Mouse (Mus musculus) stomach, embryonic 14.5 days (tissue): ENCODE results near the gene Anxa2. TPM values are rescaled to one million over a fixed set of nuclear protein-coding genes. Genes with fewer than 3 reads are reported as not detected.
A peak's percentile ranks its signal among the peaks of the same experiment; 100 is the strongest.

Experiments
- ATAC-seq: fragments of 200-750 bp; cut with Nextera tagmentation; 2 replicates; pipeline ENCODE4 v1.8.0; 2017; ENCODE audit warnings: low read depth, moderate TSS enrichment; ENCODE audit not compliant: insufficient number of reproducible peaks, insufficient read depth, low FRiP score
- H3K27ac ChIP-seq: fragments of 300-500 bp; sonication (generic); 2 replicates; pipeline ENCODE4 v1.5.1; 2014; ENCODE audit warnings: mild to moderate bottlenecking, low read length, moderate library complexity, mixed read lengths
- H3K27me3 ChIP-seq: fragments of 300-500 bp; sonication (generic); 2 replicates; pipeline ENCODE4 v1.6.1; 2014; ENCODE audit warnings: low read length, control low read depth, mixed read lengths; ENCODE audit not compliant: control insufficient read depth, insufficient read depth
- H3K36me3 ChIP-seq: fragments of 300-500 bp; sonication (generic); 2 replicates; pipeline ENCODE4 v1.6.1; 2014; ENCODE audit warnings: mild to moderate bottlenecking, control low read depth, low read length, moderate library complexity, mixed read lengths; ENCODE audit not compliant: control insufficient read depth, insufficient read depth
- H3K4me1 ChIP-seq: fragments of 300-500 bp; sonication (generic); 2 replicates; pipeline ENCODE4 v1.6.1; 2014; ENCODE audit warnings: low read length, control low read depth, mixed read lengths; ENCODE audit not compliant: control insufficient read depth, insufficient read depth
- H3K4me2 ChIP-seq: fragments of 300-500 bp; sonication (generic); replicated peaks from 2 replicates; pipeline ENCODE4 v1.6.1; 2014; ENCODE audit warnings: low read depth, low read length, control low read depth
- H3K4me3 ChIP-seq: fragments of 300-500 bp; sonication (generic); 2 replicates; pipeline ENCODE4 v1.5.1; 2014; ENCODE audit warnings: low read depth, low read length, control low read depth
- H3K9ac ChIP-seq: fragments of 300-500 bp; sonication (generic); replicated peaks from 2 replicates; pipeline ENCODE4 v1.6.1; 2014; ENCODE audit warnings: low read depth, mild to moderate bottlenecking, control low read depth, low read length, moderate library complexity, mixed read lengths
- H3K9me3 ChIP-seq: fragments of 300-500 bp; sonication (generic); 2 replicates; pipeline ENCODE4 v1.6.1; 2016; ENCODE audit warnings: low read depth, low read length, control low read depth; ENCODE audit not compliant: control insufficient read depth
- WGBS: fragments of 180-500 bp; shearing (Covaris S2); extraction: QIAGEN DNeasy Blood & Tissue Kit; methylation state at CpG from one replicate; pipeline ENCODE4 v1.1.7; 2014; 5-methylcytosine and 5-hydroxymethylcytosine counted together
- polyA plus RNA-seq: library from polyadenylated mRNA; unstranded; fragments of >200 nt; fragmentation: Nextera tagmentation; extraction: Ambion mirVana; gene quantifications from 2 replicates; pipeline ENCODE4 v1.2.1, GENCODE M21; 2014

Anxa2 gene
- polyA plus RNA-seq, 1 experiment from 2014 or later = 902 TPM

- Histone ChIP-seq H3K36me3 (peaks cover 16% of the 10 kb centered on the region), H3K4me3 (no peak overlapping the region), H3K4me1 (peaks cover 69% of the 10 kb centered on the region), H3K27me3 (no peaks in the 10 kb centered on the region), H3K27ac (peak overlapping the region; percentile 67), H3K9ac (no peak overlapping the region), H3K4me2 (no peak overlapping the region), H3K9me3 (no peaks in the 10 kb centered on the region)
- 46% methylated on average over 10 of the region's 10 CpGs for WGBS
- ATAC-seq = no peak
Observed at GRCm38 (mm10) chr9:69467310-69467939, 14.0 kb downstream of the Anxa2 start.

DNA sequence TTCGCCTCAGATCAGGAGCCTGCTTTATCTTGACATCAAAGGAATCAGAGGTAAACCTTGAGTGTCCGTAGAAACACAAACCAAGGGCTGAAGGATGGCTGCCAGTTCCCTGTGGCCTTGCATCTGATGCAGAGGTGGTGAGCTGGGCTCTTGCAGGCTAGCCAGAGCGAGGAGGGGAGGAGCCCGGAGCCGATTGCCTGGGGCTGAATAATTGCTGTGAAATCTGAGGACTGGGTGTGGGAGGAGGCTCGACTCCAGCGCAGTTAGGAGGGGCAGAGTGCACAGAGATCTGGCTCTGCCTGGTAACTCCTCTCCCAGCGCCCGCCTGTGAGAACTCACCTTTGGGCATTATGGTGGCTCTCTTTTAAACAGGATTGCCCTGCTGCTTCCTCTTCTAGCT lies 15.6 kb downstream of the Anxa2 start:
- Histone ChIP-seq H3K27ac (peak overlapping the region; percentile 92; the same call in 1 of the 2 replicates), H3K4me1 (peaks cover 74% of the 10 kb centered on the region), H3K36me3 (peaks cover 25% of the 10 kb centered on the region), H3K27me3 (no peaks in the 10 kb centered on the region), H3K4me2 (no peak overlapping the region), H3K9ac (no peak overlapping the region), H3K9me3 (no peaks in the 10 kb centered on the region), H3K4me3 (no peak overlapping the region)
- peak; percentile 46 for ATAC-seq
- 10% methylated on average over 9 of the region's 9 CpGs for WGBS

DNA sequence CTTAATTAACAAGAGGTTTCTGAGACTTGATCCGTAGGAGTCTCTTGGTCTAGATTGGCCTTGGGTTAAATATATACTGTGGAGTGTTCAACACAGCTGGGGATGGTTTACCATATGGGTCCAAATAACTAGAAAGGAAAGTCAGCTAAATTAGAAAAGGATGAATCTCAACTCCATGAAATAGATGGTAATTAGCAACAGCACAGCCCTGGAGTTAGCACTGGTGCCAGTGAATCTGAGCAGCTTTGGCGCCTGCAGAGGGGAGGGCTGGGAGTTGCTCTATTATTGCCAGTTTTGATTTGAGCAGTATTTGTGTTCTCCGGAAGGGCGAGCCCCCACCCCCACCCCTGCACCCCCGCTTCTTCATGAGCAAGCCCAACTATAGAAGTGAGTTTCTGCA lies 16.9 kb downstream of the Anxa2 start:
- Histone ChIP-seq H3K9me3 (no peaks in the 10 kb centered on the region), H3K4me3 (no peak overlapping the region), H3K27ac (peak overlapping the region; percentile 92), H3K9ac (no peak overlapping the region), H3K36me3 (peaks cover 24% of the 10 kb centered on the region), H3K4me2 (0 out of 2 replicates have a peak overlapping the region, but pooled peaks have one; percentile 7), H3K27me3 (no peaks in the 10 kb centered on the region), H3K4me1 (peaks cover 73% of the 10 kb centered on the region)
- WGBS = 29% methylated on average over 5 of the region's 5 CpGs
- ATAC-seq = peak; percentile 29; the same call in 1 of the 2 replicates

DNA sequence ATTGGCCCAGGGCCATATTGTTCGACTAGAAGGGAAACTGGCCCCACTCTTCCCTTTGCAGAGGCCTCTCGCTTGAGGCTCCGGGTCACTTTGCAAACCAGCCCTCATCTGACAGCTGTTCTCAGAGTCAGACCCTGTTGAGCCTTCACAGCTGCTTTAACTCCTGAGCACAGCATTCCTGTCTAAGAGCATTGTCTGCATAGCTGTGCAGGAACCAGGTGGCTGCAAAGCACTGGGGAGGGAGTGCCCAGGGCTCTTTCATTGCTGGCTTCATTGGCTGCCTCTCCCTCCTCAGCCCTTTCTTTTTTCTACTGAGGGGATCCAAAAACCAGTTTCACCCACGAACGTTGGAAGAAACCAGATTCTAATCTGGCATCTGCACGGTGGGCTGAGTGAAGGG lies 17.5 kb downstream of the Anxa2 start:
- Histone ChIP-seq H3K4me2 (0 out of 2 replicates have a peak overlapping the region, but pooled peaks have one; percentile 7), H3K9ac (no peak overlapping the region), H3K27ac (peak overlapping the region; percentile 92), H3K27me3 (no peaks in the 10 kb centered on the region), H3K36me3 (peaks cover 20% of the 10 kb centered on the region), H3K4me3 (no peak overlapping the region), H3K9me3 (no peaks in the 10 kb centered on the region), H3K4me1 (peaks cover 67% of the 10 kb centered on the region)
- 4% methylated on average over 6 of the region's 6 CpGs for WGBS
- peak; percentile 82 for ATAC-seq

DNA sequence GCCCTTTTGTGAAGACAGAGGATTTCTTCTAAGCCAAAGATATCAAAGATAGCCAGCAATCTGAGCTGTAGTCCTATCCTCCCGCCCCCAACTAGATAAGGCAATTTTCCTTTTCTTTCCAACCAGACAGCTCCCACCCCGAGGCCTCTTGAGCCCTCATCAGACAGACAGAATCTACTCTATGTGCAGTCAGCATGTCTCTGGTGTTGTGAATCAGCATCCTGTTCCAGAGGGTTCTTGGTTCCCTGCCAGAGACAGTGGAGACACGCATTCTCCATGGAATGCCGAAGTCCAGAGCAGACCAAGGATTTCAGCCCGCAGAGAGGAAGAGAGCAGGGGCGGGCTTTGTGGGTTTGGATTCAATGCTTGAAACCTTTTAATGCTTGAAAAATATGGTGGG lies 19.3 kb downstream of the Anxa2 start:
- ATAC-seq = peak; percentile 29; the same call in 1 of the 2 replicates
- WGBS = 43% methylated on average over 6 of the region's 6 CpGs
- peaks cover 15% of the 10 kb centered on the region for H3K36me3 ChIP-seq

GRCm38 (mm10) chr9:69475873-69476272 lies 22.5 kb downstream of the Anxa2 start:
- WGBS = 70% methylated on average over 6 of the region's 6 CpGs
- H3K9ac ChIP-seq = no peak overlapping the region
- no peaks in the 10 kb centered on the region for H3K9me3 ChIP-seq
- no peak overlapping the region for H3K4me3 ChIP-seq
- H3K27ac ChIP-seq = no peak overlapping the region
- H3K36me3 ChIP-seq = peaks cover 28% of the 10 kb centered on the region
- no peak overlapping the region for H3K4me2 ChIP-seq
- H3K4me1 ChIP-seq = peaks cover 29% of the 10 kb centered on the region
- H3K27me3 ChIP-seq = no peaks in the 10 kb centered on the region
- no peak for ATAC-seq

More for the DNA sequence above, 19.3 kb downstream of the Anxa2 start:
- Histone ChIP-seq H3K27ac (peak overlapping the region; percentile 83), H3K4me2 (no peak overlapping the region), H3K4me1 (peaks cover 53% of the 10 kb centered on the region), H3K27me3 (no peaks in the 10 kb centered on the region), H3K9ac (no peak overlapping the region), H3K4me3 (no peak overlapping the region), H3K9me3 (no peaks in the 10 kb centered on the region)

DNA sequence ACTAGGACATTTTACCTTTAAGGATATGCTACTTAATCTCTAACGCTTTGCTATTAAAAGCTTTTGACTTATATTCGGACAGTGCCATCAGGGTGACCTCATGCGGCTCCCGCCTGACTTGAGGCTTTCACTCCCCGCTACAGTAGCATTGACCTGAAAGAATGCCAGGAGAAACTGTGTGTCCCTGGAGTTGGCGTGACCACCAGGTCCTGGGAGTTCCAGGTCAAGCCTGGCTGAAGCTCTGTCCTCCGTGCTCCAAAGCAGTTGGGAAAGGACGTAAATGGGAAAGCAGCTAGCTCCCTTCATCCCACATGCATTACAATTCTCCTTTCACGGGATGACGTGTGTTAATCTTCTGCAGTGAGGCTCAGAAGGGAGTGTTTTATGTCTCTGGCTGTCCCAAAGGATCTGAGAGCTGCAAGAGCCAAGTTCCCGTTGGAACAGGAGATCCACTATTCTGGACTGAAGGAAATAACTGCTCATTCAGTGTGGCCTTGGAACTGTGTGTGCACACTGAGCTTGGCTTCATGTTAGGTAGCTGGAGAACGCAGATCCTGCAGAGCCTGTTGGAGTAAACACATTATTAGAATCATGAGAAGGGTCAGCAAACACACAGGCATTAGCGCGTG lies 23.9 kb downstream of the Anxa2 start:
- no peak overlapping the region for H3K9ac ChIP-seq
- ATAC-seq = peak; percentile 56; the same call in 1 of the 2 replicates
- H3K27me3 ChIP-seq = no peaks in the 10 kb centered on the region
- peaks cover 19% of the 10 kb centered on the region for H3K4me1 ChIP-seq
- no peak overlapping the region for H3K4me3 ChIP-seq
- peaks cover 40% of the 10 kb centered on the region for H3K36me3 ChIP-seq
- H3K4me2 ChIP-seq = no peak overlapping the region
- H3K27ac ChIP-seq = peak overlapping the region; percentile 56
- 51% methylated on average over 14 of the region's 14 CpGs for WGBS
- H3K9me3 ChIP-seq = no peaks in the 10 kb centered on the region

DNA sequence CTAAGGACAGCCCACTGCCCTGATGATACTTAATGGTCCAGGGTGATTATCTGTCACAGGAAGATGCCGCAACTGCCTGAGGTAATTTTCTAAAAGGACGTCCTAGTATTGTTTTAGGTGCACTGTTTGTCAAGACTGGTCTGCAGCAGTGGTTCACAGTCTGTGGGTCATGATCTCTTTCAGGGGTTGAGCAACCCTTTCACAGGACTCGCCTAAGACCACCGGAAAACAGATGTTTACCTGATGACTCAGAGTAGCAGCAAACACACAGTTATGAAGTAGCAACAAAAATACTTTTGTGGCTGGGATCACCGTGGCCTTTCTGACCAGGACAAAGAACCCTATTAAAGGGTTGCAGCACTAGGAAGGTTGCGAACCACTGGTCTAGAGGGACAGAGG lies 24.4 kb downstream of the Anxa2 start:
- no peak overlapping the region for H3K4me2 ChIP-seq
- no peak overlapping the region for H3K9ac ChIP-seq
- no peak overlapping the region for H3K4me3 ChIP-seq
- peak overlapping the region; percentile 11; the same call in 1 of the 2 replicates for H3K27ac ChIP-seq
- no peaks in the 10 kb centered on the region for H3K9me3 ChIP-seq
- H3K27me3 ChIP-seq = no peaks in the 10 kb centered on the region
- peaks cover 42% of the 10 kb centered on the region for H3K36me3 ChIP-seq
- peaks cover 14% of the 10 kb centered on the region for H3K4me1 ChIP-seq
- WGBS = 49% methylated on average over 6 of the region's 6 CpGs
- ATAC-seq = no peak
